Mouse (Mus musculus) yolk sac, embryonic 10.5 days (tissue): ENCODE data around the gene Mettl8.

ENCODE experiments used
- DNase-seq: peaks from one replicate; pipeline ENCODE4 v3.0.0-alpha.2; 2017; ENCODE audit warnings: low spot score

The Mettl8 gene

GRCm38 (mm10) chr2:70930631-70931288 lies 124.6 kb downstream of the Mettl8 start:
- no peak for DNase-seq

DNA sequence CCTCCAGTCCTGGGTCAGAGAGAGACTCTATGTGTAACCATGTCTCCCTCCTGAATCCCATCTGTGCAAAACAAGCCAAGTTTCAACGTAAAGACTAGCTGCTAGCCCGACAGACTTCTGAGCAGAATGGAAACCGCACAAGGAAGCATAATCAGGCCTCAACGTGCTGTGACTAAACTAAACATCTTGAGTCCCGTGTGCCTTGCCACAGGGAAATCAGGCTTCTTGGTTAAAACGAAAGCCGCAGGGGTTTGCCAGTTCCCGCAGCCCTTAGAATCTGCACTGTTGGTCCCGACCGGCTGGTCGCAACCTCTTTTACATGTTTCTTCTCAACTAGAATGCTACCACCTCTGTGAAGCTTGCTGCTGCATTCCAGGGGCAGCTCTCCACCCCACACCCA lies 125.7 kb downstream of the Mettl8 start:
- no peak for DNase-seq

DNA sequence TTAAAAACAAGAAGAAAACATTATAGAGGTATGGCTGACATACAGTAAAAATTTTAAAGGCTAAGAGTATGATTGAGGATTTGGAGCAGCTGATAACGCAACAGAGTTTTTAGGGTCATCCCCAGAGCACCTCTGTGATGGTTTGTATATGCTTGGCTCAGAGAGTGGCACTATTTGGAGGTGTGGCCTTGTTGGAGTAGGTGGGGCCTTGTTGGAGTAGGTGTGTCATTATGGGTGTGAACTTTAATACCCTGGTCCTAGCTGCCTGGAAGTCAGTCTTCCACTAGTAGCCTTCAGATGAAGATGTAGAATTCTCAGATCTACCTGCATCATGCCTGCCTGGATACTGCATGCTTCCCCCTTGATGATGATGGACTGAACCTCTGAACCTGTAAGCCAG lies 131.3 kb downstream of the Mettl8 start:
- DNase-seq = no peak

DNA sequence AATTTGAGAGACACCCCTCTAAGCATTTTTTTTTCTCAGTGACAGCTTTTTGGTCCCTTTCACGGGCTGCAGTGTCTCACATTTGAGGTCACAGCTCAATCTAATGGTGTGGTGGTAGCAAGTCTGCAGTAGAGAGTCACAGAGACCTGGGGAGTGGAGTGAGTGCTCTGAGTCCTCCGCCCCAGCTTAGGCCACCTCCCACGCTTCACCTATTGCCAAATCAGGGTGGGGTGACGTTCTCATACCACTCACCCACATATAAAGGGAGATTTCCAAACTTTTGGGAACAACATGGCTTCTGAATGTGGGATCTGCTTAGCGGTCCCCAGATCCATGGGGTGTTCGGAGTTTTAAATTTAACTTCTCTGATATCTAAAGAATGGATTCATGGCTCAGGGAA lies 132.6 kb downstream of the Mettl8 start:
- DNase-seq = no peak

- no peak for DNase-seq
Observed at GRCm38 (mm10) chr2:70920937-70921596, 134.3 kb downstream of the Mettl8 start.

DNA sequence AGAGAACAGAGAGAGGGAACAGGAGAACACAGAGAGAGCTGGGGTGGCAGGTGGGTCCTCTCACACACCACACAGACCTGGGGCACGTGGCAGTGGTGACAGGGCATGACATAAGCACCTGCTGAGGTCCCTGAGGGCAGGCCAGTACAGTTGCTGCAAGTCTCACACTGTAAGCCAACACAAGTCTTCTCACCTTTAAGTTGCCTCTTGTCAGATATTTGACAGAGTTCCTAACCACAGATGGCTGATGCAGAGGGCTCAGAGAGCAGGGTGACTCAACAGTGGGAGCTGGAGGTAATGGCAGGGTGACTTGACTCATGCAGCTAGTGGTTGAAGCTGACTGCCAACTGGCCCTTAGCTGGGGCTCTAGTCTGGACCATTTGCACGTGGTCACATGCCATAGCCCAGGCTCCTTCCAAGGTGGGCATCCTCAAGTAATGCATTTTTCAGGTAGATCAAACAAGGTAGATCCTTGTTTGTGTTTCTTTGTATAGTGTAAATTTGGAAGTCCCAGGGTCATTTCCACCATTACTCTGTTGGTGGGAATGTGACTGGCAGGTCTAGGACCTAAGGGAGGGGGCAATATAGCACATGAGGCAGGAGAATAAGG lies 135.4 kb downstream of the Mettl8 start:
- DNase-seq = no peak

DNA sequence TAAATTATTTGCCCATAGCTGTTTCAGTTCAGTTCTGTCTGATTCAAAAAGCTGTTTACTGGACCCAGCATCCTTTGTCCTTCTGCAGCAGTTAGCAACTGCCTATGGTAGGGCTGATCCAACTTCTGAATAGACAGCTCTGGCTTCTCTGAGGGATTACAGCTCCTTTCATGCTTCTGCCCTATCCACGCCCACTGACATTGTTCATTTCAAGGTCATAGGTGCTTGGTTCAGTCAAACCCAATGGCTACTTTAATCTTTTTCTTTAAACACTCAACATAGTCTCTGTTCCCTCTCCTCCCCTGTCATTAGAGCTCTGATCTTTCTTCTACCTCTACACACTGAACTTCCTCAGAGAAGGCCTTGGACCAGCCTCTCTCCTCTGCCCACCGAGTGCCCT lies 136.9 kb downstream of the Mettl8 start:
- DNase-seq = no peak
